Mouse (Mus musculus): ENCODE data around the gene Cit. TPM values are rescaled to one million over a fixed set of nuclear protein-coding genes. Genes with fewer than 3 reads are reported as not detected.

Gene Cit
- total RNA-seq, 1 experiment from 2014 or later: 8.4 TPM

- DNase-seq: no peak
Observed at GRCm38 (mm10) chr5:115851029-115851365, 5.9 kb downstream of the Cit start.

DNA sequence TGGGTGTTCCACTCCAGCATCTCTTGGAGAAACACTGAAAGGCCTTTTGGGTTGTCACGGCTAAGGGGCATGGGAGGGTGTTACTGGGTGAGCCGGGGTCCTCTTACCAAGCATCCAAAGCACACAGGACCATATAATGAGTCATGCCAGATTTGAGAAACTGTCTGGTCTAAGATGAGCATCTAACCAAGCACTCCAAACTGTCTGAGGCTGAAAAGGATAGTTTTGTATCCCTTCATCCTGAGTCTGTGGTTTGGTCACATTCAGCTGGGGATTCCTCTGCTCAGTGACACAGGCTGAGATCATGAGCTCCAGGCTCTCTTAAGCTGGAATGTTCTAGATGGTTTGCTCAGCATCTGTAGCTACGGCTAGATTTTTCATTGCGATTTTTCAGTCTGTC lies 7.4 kb downstream of the Cit start:
- DNase-seq: no peak

- no peak for DNase-seq
Observed at GRCm38 (mm10) chr5:115853691-115854090, 8.6 kb downstream of the Cit start.

DNA sequence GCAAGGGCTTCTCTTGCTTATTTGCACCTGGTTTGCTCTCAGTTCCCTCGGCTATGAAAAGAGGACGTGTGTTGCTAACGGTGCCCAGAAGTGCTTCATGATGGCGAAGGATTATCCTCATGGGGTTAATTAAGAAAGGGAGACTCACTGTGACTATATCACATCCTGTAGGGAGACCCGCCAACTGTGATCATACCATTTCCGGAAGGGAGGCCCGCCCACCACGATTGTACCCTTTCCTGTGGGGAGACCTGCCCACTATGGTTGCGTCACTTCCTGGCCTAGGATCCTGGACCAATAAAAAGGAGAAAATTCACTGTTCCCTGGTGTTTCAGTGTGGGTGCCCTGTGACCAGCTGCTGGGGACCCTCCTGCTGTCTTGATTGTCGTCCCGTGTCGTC lies 9.3 kb downstream of the Cit start:
- no peak for DNase-seq

DNA sequence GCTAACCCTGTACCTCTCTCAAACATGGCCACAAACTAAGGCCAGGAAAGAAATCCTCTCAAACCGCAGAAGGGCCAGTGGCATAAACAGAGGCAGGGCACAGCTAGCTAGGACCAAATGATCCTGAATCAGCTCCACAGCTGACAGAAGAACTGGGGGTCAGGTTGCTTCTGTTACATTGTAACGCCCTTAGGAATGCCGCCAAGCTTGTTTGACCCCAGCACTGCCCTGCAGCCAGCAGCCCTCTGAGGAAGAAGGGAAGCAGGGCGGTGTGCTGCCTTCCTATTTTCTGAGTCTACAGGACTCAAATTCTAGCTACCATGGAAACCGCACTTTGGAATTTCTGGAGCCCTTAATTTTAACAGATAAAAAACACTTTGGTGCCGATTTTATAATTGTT lies 13.6 kb downstream of the Cit start:
- no peak for DNase-seq

DNA sequence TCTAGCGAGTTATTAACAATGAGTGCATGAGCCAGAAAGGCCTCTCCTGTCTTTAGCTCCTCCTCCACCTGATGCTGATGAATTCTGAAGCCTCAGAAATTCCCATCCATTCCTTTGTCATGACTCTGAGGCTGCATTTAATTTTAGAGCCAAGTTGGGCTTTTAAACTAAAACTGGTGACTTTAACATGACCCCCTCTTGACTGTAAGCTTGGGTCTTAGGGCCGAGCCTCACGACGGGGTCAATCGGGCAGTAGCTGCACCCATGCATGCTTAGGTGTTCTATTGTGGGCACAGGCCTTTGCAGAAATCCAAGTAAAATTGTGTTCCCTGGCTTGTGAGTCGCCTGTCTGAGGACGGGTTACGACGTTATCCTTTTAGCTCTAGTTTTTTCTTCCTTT lies 14.4 kb downstream of the Cit start:
- no peak for DNase-seq

GRCm38 (mm10) chr5:115861991-115862390 lies 16.9 kb downstream of the Cit start:
- no peak for DNase-seq

DNA sequence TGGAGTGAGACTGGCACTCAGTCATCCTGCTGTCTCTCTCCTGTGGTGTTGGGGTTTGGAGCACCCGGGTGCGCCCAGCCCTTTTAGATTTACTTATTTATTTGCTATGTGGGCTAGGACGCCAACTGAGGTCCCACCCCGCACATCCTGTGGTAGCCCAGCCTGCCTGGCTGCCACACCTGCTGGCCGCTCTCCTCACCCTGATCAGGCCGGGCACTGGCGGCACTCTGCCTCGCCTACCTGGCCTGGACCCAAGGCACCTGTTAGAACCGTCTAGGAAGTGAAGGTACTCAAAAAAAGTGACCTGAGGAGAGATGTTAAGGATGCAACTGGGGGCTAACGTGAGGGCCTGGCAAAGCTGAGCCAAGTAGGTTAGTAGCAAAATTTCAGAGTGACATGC lies 17.4 kb downstream of the Cit start:
- DNase-seq: no peak

GRCm38 (mm10) chr5:115866296-115866695 lies 21.2 kb downstream of the Cit start:
- DNase-seq: no peak

- DNase-seq: no peak
Observed at GRCm38 (mm10) chr5:115868540-115868939, 23.5 kb downstream of the Cit start.

DNA sequence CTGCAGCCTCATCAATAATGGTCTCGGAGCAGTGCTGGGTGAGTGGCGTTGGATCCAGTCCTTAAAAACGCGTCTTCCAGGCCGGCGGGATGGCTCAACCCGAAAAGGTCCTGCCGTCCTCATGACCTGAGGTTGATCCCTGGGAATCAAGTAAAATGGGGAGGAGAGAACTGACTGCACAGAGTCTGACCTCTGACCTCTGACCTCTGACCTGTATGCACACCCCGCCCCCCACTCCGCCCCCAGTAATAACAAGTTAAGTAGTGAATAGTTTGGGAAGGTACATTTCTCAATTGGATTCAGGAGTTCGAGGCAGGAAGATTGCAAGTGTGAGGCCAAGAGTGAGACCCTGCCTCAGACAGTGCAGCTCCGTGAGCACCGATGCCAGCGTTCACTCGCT lies 24.1 kb downstream of the Cit start:
- no peak for DNase-seq

GRCm38 (mm10) chr5:115871153-115871552 lies 26.1 kb downstream of the Cit start:
- DNase-seq: no peak

- no peak for DNase-seq
Observed at GRCm38 (mm10) chr5:115872106-115872505, 27.0 kb downstream of the Cit start.

DNA sequence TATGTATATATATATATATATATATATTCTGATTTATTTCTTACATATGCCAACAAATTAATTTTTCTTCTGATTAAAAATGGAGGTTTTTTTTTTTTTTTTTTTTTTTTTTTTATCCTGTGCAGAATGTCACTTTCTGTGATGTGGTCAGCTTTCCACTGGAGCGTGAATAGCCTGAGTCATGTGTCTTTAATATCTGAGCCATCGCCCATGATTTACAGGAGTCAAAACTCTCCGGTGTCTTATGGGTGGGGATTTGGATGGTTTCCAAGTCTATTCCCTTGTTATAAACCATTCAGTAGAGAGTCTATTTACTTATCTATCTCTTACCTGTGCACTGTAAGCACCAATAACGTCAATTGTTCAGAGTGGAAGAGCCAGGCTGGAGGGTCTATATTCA lies 27.9 kb downstream of the Cit start:
- no peak for DNase-seq

DNA sequence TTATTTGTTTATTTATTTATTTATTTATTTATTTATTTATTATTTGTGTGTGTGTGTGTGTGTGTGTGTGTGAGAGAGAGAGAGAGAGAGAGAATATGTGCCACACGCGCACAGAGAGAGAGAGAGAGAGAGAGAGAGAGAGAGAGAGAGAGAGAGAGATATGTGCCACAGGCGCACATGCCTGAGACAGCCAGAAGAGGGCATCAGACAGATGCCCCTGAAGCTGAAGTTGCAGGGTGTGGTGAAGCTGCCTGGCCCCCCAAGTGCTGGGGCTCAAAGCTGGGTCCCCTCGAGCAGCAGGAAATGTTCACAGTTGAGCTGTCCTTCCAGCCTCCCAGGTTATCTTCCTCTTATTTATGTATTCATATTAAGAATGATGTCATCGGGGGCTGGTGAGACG lies 32.3 kb downstream of the Cit start:
- DNase-seq: no peak

DNA sequence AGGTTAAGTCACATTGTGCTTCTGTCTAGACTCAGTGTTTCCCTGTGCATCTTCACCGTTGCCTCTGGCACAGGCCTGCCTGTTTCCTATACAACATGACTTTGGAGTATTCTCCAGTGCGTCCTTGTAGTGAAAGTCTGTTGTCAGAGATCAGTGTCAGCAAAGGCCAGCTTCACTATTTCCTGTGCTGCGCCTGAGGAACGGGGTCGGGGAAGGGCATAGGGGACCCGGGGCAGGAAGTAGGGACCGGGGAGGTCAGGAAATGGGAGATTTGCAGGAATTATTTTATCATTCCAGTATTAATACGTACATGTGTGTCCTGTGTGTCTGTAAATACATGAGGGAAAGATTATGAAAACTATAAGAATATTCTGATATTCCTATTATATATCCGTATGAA lies 37.1 kb downstream of the Cit start:
- DNase-seq: no peak

DNA sequence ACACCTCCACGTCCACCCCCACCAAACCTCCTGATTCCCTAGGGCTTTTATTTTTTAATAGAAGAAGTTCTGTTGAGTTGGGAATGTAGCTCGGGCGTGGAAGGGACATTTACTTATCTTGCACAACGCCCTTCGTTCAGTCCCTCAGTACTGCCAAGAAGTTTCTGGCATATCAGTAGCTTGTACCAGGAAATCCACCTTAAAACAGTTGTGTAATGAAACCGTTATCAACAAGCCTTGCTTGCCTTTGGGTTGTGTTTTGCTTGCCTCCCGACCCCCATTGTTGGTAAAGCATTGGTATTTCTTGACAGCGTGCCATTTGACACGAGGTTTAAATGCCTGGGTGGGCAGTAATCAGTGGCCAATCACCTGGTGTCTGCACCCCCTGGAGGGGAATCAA lies 39.4 kb downstream of the Cit start:
- DNase-seq: no peak

GRCm38 (mm10) chr5:115893772-115894171 lies 48.7 kb downstream of the Cit start:
- DNase-seq: no peak

- DNase-seq: no peak
Observed at GRCm38 (mm10) chr5:115897036-115897435, 52.0 kb downstream of the Cit start.

GRCm38 (mm10) chr5:115907037-115908009 lies 62.2 kb downstream of the Cit start:
- peak; percentile 66 for DNase-seq

- DNase-seq: no peak
Observed at GRCm38 (mm10) chr5:115908251-115908650, 63.2 kb downstream of the Cit start.

DNA sequence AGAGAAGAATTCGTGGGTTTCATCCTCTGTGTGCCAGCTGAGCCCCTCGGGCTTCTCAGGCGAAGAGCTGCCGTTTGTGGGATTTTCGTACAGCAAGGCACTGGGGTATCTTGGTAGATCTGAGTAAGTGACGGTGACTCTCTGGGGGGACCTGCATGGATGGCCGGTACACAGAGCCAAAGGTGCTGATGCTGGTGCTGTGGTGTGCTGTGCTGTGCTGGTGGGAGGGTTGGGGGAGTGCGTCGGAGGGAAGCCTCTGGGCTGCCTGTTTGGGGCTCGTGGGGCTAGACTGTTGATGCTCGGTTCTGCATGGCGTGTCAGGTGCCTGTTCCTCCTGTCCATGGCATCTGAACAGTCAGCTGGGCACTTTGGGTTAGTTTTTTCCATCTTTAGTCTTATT lies 63.6 kb downstream of the Cit start:
- DNase-seq: no peak

DNA sequence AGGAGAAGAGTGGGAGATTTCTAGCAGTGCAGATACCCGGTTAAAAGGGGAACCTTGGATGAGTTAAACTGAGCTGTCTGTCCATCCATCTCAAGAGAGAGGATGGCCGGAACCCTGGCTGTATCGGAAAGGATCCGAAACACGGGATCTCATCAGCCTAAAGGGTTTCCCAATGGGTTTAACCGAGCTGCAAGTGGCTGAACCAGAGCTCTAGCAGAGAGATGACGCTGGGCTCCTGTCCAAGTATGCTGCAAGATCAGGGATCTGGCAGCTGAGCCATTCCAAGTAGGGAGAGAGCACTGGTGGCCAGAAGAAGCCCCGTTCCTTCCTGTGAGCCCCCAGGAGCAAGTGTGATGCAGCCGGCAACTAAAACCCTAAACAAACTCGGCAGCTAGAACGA lies 64.0 kb downstream of the Cit start:
- DNase-seq: peak; percentile 71

DNA sequence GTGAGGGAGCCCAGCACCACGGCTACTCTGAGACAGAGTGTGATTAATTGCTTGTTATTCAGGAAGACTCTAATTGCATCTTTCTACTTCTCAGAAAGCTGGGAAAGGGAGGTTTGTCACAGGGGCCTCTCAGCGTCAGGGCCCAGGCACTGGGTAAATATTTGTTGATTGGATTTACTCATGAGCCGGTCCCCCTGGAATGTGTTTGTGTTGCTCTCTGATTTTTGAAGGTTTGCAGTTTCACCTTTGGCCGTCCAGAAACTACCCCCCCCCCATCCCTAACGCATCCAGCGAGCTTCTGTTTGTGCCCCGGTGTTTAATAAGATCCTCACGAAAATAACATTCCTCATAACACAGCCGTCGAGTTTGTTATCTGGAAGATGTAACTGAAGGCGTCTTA lies 65.4 kb downstream of the Cit start:
- DNase-seq: no peak

Data from adrenal gland, postnatal 25 days (tissue).